Mouse (Mus musculus) kidney, postnatal 4 days (tissue): Measurements from ENCODE around the gene Lims1.

Source experiments
- DNase-seq, 2 experiments: peaks; one replicate each; pipeline ENCODE4 v3.0.0; 2021; ENCODE audit warnings: mixed read lengths in 2 of 2

The Lims1 gene

DNA sequence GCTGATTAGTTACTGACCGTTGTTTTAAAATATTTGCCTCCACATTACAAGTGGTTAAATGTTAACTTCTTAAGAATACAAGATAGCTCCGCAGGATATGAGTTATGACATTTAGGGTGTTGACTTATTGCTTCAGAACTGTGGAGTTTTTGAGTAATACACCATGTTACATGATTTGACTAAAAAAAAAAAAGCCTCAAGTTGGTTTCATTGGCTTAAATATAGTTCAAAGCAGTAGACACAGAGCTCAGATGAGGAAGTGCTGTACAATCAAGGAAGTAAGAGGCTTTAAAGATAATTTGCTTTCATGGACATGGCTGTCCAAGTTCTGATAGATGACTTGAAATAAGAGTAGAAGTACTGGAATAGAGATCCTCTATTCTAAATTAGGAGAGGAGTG, 28.4 kb downstream of the Lims1 start:
- no peak for DNase-seq

DNA sequence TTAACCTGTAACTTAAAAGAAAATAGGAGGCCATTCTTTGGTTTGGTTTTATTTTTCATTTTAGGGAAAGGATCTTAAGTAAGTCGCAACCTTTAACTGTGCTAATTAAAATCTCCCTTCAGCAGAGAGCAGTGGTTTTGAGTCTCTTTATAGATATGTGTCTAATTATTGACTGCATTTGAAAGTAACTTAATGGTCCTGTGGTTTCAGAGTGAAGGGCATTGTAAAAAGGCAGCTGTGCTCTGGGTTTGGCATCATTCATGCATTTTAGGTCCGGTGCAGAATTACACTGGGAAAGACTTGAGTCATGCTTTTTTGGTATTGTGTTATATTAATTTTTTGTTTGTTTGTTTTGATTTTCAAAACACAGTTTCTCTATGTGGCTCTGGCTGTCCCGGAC, 29.1 kb downstream of the Lims1 start:
- DNase-seq = no peak

DNA sequence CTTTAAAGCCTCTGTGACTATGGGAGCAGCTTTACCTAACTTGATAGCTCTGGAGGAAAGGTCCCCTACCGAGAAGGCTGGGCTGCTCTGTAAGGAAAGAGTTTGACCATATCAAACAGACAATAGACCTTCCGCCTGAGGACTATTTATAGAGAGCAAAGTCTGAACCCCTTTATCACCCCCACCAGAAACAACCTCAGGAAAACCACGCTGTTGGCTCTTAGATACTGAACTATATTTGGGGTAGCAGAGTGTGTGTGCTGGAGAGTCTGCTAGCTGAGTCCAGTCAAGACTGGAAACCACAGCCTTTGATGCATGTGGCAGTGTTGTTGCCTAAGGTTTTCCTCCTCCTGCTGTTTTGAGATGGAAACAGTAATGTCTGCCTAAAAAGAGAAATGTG, 31.3 kb downstream of the Lims1 start:
- DNase-seq = no peak

DNA sequence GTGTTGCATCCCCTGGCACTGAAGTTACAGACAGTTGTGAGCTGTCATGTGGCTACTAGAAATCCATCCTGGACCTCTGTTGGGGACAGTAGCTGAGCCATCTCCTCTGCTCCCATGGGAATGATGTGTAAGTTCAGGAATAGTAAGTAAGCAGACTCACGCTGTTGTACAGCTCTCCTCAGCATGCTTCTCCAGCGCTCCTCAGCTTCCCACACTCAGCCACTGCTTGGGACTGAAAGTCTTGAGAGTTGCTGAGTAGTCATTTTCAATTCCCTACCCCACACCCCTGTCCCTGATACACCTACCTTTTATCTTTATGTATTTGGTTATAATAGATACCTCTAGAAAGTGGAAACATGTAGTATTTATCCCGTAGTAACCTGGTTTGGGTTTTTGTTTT, 33.2 kb downstream of the Lims1 start:
- DNase-seq = no peak

DNA sequence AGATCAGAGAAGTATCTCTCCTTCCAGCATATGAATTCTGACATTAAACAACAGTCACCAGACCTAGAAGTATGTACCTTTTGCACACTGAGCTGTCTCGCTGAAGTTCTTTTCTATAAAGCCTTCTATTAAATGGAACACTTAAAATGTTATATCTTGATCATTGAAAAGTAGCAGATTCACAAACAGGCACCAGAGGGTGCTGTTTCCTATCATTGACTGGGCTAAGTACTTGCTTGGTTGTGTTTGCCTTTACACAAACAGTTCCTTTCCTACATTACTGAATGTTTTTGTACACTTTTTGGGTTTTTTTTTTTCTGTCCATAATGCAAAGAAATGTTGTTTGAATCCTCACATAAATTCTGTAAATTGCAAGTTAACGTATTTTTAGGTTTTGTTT, 35.9 kb downstream of the Lims1 start:
- peak; percentile 23 to 38 for DNase-seq

DNA sequence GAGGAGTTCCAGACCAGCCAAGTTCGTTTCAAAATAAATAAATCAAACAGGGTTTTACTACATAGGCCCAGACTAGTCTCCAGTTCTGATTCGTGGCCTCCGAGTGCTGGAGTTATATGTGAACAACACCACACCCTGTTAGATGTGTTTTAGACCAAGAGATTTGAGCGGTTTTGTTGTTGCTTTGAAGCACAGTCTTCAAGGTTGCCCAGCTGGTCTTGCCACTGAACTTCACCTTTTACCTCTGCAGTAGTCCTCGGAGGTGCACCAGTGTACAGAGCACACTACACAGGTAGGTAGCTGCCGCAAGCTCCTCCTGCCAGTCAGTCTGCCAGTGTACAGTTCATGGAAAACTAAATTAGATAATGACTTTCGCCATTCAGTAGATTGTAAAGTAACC, 36.7 kb downstream of the Lims1 start:
- DNase-seq = no peak

DNA sequence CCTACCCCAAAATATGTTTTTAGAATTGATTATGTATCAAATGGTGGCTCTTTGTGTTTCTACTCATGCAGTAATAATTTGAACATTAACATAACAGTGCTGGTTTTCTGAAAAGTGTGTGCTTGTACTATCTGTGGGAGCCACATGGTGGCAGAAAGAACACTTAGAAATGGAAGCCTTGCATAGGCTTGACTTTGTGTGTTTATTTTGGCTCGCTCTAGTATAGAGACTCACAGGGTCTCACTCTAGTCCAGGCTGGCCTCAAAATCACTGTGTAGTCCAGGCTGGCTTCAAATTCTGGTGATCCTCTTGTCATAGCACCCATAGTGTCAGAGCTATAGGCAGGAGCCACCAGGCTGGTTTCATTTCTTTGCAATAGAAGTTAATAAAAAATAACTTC, 39.5 kb downstream of the Lims1 start:
- DNase-seq = peak in 1 of 2 experiments; percentile 34

DNA sequence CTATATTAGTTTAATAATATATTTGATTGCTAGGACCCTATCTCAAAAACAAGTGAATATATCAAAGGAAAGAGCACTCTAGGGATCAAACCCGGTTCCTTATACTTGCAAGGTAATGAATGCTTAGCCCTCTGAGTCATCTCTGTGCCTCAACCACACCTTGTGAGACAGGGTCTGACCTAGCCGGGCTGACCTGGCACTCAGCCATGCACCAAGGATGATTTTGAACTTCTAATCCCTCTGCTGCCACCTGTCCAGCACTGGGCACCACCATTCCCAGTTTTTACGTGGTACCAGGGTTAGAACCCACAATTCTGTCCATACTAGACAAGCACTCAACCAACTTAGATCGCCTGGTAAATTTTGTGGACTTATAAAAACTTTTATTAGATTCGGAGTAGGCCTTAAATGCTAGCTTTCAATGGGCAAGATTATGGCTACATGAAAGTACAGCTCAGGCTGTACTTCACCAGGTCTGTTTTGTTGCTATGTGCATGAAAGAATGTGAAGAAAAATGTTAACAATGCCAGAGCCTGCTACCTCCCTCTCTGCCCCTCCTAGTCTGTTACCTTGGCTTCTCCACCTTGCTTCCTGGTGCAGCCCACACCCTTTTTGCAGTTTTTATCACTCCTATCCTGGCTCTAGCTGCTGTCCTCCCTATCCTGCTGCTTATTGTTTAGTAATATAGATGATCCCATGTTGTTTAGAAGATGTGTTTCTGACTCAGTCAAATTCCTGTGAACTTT, 41.7 kb downstream of the Lims1 start:
- DNase-seq = peak in 1 of 2 experiments; percentile 33

DNA sequence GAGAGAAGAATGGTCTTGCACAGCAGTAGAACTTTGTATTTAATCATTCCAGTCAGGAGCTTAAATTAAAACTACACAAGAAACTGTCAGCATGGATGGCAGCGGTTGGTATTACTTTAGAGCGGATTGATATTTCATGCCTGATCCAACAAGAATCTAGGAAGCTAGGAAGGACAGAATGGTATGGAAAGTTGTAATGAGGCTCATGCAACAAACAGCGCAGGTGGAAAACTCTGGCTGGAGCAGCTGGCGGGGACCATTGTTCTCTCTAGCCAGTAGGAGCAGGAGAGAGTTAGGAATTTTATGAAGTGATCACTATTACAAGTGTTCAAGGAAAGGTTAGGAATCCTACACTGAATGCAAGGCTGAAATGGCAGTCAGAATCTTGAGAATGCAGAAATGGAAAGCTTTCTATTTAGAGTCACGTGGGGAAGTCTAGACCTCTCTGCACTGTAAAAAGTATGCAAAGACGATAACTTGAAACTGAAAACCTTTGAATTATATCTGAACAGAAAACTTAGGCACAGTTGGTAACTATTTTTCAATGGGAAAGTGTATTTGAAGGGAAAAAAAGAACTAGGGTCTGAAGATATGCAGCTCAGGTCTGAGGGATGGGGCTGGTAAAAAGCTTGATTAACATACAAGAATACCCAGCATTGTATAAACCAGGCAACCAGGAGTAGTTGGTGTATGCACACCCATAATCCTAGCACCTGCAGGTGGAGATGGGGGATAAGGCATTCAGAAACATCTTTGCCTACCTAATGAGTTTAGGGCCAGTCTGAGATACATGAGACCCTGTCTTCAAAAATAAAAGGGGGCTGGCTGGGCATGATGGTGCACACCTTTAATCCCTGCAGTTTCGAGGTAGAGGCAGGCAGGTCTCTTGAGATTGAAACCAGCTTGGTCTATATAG, 45.8 kb downstream of the Lims1 start:
- no peak for DNase-seq

DNA sequence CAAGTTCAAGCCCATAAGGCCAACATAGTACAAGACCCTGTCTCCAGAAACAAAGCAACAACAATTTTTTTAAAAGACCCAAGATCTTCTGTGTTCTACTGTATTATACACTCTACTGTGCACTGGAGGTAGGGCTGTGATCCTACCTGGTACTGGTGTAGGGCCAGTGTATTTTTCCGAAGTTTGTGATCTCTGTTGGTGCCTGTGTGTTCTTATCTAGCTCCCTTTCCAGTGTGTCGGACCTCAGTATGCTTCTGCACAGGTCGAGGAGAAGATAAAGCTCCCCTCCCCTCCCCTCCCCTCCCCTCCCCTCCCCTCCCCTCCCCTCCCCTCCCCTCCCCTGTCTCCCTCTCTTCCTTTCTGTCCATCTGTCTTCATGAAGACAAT, 46.4 kb downstream of the Lims1 start:
- DNase-seq = no peak

DNA sequence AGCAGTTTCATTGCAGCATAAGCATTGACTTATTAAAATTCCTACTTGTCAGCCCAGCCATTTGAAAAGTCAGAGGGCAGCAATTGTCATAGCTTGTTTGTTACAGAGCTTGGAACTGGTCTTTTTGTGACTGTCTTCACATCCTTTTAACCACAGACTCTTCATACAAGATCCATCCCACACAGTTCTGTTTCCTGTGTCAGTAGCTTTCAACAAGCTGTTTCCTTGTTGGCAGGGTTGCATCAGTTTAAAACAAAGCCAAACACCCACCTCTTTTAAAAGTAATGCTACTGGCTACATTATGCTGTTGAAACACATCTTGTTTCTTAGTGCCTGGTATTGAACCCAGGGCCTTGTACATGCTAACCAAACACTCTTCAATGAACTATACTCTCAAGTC, 46.9 kb downstream of the Lims1 start:
- DNase-seq = no peak

DNA sequence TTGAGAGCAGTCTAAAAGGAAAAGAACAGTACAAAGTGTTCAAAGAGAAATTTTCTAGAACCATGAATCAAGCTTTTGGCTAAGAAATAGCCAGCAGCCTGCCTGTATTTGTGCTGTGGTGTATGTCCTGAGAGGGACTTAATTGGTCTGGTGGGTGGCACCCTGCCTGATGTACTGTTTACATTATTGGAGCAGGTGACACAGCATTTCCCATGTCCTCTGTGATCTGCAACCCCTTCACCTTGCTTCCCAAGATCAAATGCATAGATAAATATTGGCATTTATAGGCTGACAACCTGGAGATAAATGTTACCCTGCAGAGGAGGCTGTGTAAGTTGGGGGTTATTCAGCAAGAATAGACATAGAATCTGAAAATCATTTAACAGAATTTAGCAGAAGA, 47.3 kb downstream of the Lims1 start:
- no peak for DNase-seq

DNA sequence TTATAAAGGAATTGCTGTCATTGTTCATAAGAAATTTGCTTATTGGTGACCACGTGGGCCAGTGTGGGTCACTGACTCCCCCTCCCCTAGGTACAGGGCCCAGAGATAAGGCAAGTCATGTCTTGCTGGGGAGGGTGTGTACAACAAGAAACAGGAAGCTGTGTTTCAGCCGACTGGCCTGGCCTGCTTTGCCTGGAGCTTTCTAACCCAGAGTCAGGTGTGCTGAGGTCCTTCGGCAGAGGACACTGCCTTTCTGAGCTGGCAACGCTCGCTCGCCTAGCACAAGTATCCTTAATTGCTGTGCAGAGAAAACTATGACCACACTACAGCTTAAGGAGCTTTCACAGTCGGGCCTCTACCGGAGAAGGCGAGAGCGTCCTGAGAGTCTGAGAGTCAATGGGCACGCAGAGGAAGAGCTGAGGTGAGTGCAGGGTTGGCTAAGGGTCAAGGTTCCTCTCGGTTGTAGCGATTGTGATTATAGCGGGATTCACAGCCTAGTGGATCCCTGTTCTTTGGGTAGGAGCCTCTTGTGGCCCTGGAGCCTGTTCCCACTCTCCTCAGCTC, 48.1 kb downstream of the Lims1 start:
- DNase-seq = peak; percentile 17 to 32

DNA sequence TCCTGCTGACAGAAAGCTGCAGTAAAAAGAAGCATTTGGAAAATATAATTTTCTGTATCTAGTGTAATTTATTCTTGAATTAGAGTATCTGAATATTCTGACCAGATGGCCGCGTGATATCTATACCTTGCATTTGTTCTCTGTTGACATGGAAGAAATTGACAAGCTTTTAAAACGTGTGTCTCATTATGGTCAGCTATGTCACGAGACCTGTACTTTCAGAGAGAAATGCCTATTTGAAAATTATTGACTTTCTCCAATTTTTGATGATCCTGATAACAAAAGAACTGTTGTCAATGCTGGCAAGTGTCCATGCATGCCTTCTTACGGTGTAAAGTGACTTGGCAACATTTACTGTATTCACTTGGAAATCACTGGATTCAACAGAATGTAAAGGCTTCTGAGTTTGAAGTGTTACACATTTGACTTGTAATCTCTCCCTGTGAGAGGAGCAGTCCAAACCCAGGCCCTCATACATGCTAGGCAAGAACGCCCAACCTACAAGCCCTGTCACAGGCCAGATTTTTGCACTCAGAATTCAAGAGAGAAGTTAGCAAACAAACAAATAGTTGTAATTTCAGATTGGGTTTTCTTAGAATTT, 49.3 kb downstream of the Lims1 start:
- no peak for DNase-seq

DNA sequence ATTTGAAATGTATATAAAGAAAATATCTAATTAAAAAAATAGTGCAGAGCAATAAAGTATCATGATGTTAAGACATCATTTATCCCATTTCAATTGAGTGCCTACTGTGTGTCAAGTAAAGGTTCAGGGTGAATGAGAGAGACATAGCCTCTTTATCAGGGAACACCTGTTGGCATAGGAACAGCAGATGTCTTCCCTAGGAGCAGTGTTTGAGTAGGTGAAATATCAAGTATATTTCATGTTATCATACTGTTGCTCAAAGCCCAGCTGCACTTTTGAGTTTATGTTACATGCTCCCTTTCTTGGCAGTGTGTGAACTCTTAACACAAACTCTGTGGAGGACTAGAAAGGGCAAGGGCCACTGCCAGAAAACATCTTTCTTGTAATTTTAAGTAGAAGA, 50.6 kb downstream of the Lims1 start:
- no peak for DNase-seq

DNA sequence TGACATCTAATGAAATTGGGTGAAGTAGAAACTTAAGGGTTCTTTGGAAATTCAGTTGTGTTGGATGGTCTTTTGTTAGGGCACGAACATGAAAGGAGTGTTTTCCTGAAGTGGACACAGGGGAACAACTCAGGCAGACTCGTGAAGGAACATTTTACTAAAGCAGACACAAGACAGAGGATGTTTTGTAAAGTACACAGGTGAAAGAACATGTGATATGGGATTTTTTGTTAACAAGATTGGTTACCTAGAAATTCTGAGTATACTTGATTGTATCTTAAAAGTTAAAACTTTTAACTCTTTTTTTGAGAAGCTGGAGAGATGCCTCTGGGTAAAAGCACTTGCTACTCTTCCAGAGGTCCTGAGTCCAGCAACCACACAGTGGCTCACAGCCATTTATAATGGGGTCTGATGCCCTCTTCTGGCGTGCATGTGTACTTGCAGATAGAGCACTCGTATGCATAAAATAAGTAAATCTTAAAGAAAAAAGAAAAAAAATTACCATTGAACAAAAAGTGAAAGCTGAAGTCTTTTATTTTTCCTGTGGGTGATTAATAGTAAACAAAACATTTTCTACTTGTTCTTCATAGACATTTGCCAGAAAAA, 54.4 kb downstream of the Lims1 start:
- peak; percentile 57 to 65 for DNase-seq

DNA sequence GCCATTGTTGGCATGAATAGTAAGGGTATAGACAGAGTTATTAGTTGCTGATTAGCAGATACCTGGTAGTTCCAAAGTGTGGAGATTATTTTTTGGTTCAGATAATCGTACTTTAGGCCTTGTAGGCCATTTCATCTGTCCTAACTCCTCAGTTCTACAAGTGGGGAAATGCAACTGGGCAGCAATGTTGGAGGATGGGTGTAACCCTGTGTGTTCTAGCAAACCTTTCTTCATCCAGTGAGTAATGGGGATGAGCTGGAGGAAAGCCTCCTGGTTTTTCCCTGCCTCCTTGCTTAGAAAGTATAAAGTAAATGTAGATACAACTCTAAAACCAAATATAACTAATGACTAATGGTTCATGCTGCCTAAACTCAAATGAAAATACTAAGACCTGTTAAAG, 55.1 kb downstream of the Lims1 start:
- DNase-seq = no peak

DNA sequence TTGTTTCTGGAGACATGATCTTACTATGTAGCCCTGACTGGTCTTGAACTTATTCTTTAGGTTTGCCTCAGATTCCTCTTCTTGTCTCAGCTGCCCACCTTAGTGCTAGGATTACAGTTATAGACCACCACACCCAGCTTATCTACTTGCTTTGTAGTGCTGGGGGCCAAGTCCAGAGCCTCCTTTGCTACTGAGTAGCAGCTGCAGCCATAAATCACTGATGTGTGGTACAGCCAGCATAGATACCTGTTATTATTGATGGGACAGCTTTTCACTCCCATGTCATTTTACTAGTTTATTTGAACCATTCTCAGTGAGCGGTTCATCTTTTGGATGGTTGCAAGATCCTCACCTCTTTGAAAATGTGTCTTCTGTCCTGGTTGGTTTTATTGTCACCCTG, 56.4 kb downstream of the Lims1 start:
- DNase-seq = no peak

DNA sequence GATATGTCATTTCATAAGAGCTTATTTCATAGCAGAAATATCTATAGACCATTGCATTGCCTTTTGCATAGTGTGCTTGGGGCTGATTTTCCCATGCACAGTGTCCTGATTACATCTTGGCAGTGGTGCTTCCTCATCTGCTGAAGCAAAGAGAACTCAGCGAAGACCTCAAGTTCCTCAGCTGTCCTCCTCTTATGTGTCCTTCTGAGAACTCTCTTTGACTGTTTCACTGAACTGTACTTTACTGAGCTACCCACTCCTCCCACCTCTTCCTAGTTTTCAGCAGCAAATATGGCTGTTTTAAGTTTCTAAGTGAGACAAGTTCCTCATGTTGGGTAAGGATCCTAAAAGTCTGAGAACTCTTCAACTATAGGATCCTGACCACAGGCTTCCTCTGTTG, 58.6 kb downstream of the Lims1 start:
- DNase-seq = no peak

DNA sequence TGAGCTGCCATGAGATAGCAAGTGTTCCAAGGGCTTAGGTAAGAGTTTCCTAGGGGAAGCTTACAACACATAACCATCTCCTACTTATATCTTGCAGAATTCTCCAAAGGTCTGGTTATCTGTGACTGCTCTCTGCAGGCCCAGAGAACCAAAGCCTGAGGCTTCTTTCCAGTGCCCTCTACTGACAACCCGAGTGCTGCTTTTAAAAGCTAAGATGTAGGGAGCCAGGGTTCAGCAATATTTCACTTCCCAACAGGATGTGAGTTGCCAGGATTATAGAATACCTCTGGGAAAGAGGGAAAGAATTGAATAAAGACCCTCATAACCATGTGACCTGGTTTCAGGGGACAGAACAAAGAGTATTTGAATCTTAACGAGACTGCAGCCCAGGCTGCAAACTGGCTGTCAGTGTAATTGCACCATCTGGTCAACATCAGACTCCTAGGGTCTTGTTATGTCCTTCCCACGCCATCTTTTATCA, 59.4 kb downstream of the Lims1 start:
- no peak for DNase-seq

DNA sequence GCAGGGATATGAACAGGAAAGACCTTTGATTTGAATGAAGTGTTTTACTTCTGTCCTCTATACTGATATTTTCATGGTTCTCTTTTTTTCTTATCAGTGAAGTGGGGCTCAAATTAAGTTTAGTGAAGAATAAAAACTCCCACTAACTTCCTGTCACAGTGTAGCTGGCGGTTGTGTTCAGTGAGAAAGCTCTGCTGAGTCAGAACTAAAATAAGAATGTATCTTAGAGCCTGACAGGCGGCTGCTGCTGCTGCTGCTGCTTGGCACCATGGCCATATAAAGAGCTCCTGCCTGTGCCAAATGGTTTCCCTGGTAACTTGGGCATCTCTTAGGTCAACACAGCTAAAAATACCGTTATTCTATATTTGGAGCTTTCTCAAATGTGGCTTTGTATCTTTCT, 60.0 kb downstream of the Lims1 start:
- DNase-seq = no peak

DNA sequence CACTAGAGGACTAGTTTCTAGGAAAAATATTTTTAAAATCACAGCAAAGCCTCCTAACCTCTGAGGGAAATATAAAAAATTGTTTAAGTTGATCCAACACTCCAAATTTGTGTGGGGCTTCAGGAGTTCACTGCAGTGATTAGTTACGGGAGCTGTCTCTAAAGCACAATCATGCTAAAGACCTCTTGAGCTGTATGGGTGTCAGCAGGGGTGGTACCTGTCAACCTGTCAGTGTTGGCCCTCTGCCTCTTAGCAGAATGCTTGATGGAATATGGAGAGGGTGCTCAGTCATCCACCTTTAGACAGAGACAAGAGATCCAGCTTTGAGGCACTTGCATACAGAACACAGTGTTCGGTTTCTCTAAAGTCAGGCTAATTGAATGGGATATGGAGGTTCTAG, 60.5 kb downstream of the Lims1 start:
- no peak for DNase-seq

DNA sequence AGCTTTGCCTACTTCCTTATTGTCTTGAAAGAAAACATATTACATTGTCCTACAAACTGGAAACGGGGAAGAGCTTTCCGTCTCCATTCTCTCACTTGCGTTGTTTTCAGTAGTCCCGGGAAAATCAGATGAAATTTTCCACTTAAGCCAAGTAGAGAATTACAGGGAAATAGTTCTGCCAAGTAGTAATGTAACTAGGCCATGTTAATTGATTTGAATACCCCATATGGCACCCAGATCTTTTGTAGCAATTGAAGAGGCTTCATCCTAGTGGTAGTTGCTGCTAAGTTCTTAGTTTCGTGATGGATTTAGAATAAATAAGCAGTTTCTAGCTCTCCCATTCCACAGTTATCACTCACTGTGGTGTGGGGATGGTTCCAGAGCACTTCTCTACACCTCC, 62.4 kb downstream of the Lims1 start:
- DNase-seq = no peak
